Mouse (Mus musculus) CH12.LX (cell line): ENCODE results near the gene Cldn13. TPM values are rescaled to one million over a fixed set of nuclear protein-coding genes. Genes with fewer than 3 reads are reported as not detected.

Experiments used
- DNase-seq: peaks from one replicate; pipeline ENCODE4 v3.0.0-alpha.2; 2013; ENCODE audit errors: extremely low read depth
- H3K27ac ChIP-seq: 2 replicates; pipeline ENCODE4 v1.5.1; 2012; ENCODE audit warnings: low read depth, mild to moderate bottlenecking, control low read depth, moderate library complexity; ENCODE audit not compliant: insufficient read depth
- H3K27me3 ChIP-seq: replicated peaks from 2 replicates; pipeline ENCODE3; 2012; ENCODE audit warnings: inconsistent platforms
- H3K36me3 ChIP-seq, 2 experiments: replicated peaks in 1 of 2; 2 replicates each; pipeline versions ENCODE3 to v1.6.1; 2012; ENCODE audit warnings: inconsistent platforms in 1 of 2, low read length in 1 of 2, mild to moderate bottlenecking in 1 of 2, mixed read lengths in 1 of 2, moderate library complexity in 1 of 2; ENCODE audit not compliant: control insufficient read depth in 1 of 2, insufficient read depth in 1 of 2
- H3K4me1 ChIP-seq, 2 experiments: 2 replicates each; pipeline ENCODE4 v1.6.1; 2012; ENCODE audit warnings: inconsistent platforms in 1 of 2, moderate library complexity in 1 of 2; ENCODE audit not compliant: insufficient read depth in 2 of 2, control insufficient read depth in 1 of 2
- H3K4me2 ChIP-seq: 2 replicates; pipeline ENCODE4 v1.6.1; 2012; ENCODE audit warnings: low read depth, mild to moderate bottlenecking, control low read depth; ENCODE audit not compliant: poor library complexity, insufficient read depth, severe bottlenecking
- H3K4me3 ChIP-seq, 3 experiments: fragments of 150-350 bp in 1 of 3; sonication (generic) in 1 of 3; replicated peaks in 1 of 3; 2 replicates each; pipeline versions ENCODE3 to v1.5.1; 2011 to 2012; ENCODE audit warnings: low read depth in 2 of 3, low read length in 2 of 3, mild to moderate bottlenecking in 2 of 3, moderate library complexity in 2 of 3, control low read depth in 1 of 3, improper control_type of control experiment in 1 of 3, inconsistent platforms in 1 of 3, mixed read lengths in 1 of 3; ENCODE audit not compliant: poor library complexity in 1 of 3
- H3K79me2 ChIP-seq: replicated peaks from 2 replicates; pipeline ENCODE4 v1.6.1; 2012; ENCODE audit warnings: mild to moderate bottlenecking, moderate library complexity; ENCODE audit not compliant: control insufficient read depth, poor library complexity, insufficient read depth, severe bottlenecking; ENCODE audit errors: extremely low read depth
- H3K9ac ChIP-seq: 2 replicates; pipeline ENCODE4 v1.6.1; 2012; ENCODE audit warnings: low read depth, mild to moderate bottlenecking, control low read depth, moderate library complexity; ENCODE audit not compliant: insufficient read depth
- H3K9me3 ChIP-seq: replicated peaks from 2 replicates; pipeline ENCODE3; 2012; ENCODE audit warnings: low read length, inconsistent platforms, mixed read lengths
- CHD1 ChIP-seq: IDR thresholded peaks from 2 replicates; pipeline ENCODE4 v1.6.1; 2012; ENCODE audit warnings: low read depth, low read length, improper control_type of control experiment, inconsistent platforms
- CHD2 ChIP-seq: IDR thresholded peaks from 2 replicates; pipeline ENCODE4 v1.6.1; 2011; ENCODE audit warnings: low read length, improper control_type of control experiment
- CTCF ChIP-seq, 2 experiments: IDR thresholded peaks in 1 of 2; conservative IDR thresholded peaks in 1 of 2; 2 replicates each; pipeline ENCODE4 v1.5.1; 2011 to 2012; ENCODE audit warnings: low read depth in 2 of 2, low read length in 2 of 2, improper control_type of control experiment in 1 of 2, inconsistent platforms in 1 of 2, mild to moderate bottlenecking in 1 of 2, moderate library complexity in 1 of 2
- EP300 ChIP-seq: IDR thresholded peaks from 2 replicates; pipeline ENCODE4 v1.6.1; 2011; ENCODE audit warnings: low read length, improper control_type of control experiment
- ETS1 ChIP-seq: conservative IDR thresholded peaks from 2 replicates; pipeline ENCODE4 v1.6.1; 2012; ENCODE audit warnings: low read depth, mild to moderate bottlenecking, inconsistent platforms, low read length, improper control_type of control experiment, moderate library complexity
- JUN ChIP-seq: IDR thresholded peaks from 2 replicates; pipeline ENCODE4 v1.6.1; 2011; ENCODE audit warnings: low read depth, mild to moderate bottlenecking, low read length, improper control_type of control experiment, moderate library complexity; ENCODE audit not compliant: insufficient read depth
- MAX ChIP-seq: IDR thresholded peaks from 2 replicates; pipeline ENCODE4 v1.6.1; 2011; ENCODE audit warnings: low read length, improper control_type of control experiment
- MEF2A ChIP-seq: IDR thresholded peaks from 2 replicates; pipeline ENCODE4 v1.6.1; 2014; ENCODE audit warnings: low read depth, mild to moderate bottlenecking, inconsistent platforms, low read length, improper control_type of control experiment, borderline replicate concordance
- MYC ChIP-seq: IDR thresholded peaks from 2 replicates; pipeline ENCODE4 v1.6.1; 2011; ENCODE audit warnings: low read depth, mild to moderate bottlenecking, improper control_type of control experiment, low read length
- NELFE ChIP-seq: IDR thresholded peaks from 2 replicates; pipeline ENCODE4 v1.6.1; 2011; ENCODE audit warnings: low read depth, low read length, improper control_type of control experiment
- NRF1 ChIP-seq: IDR thresholded peaks from 2 replicates; pipeline ENCODE4 v1.6.1; 2014; ENCODE audit warnings: low read depth, mild to moderate bottlenecking, inconsistent platforms, low read length, improper control_type of control experiment, moderate library complexity
- POLR2A ChIP-seq: IDR thresholded peaks from 2 replicates; pipeline ENCODE4 v1.6.1; 2011; ENCODE audit warnings: low read depth, mild to moderate bottlenecking, improper control_type of control experiment, low read length
- RAD21 ChIP-seq: IDR thresholded peaks from 2 replicates; pipeline ENCODE4 v1.6.1; 2011; ENCODE audit warnings: low read depth, mild to moderate bottlenecking, low read length, improper control_type of control experiment, moderate library complexity
- SMC3 ChIP-seq: IDR thresholded peaks from 2 replicates; pipeline ENCODE4 v1.6.1; 2011; ENCODE audit warnings: low read depth, low read length, improper control_type of control experiment
- TCF12 ChIP-seq: IDR thresholded peaks from 2 replicates; pipeline ENCODE4 v1.6.1; 2014; ENCODE audit warnings: low read depth, mild to moderate bottlenecking, inconsistent platforms, low read length, improper control_type of control experiment
- UBTF ChIP-seq: IDR thresholded peaks from 2 replicates; pipeline ENCODE4 v1.6.1; 2012; ENCODE audit warnings: low read depth, mild to moderate bottlenecking, inconsistent platforms, low read length, improper control_type of control experiment, moderate library complexity
- USF1 ChIP-seq: IDR thresholded peaks from 2 replicates; pipeline ENCODE4 v1.6.1; 2014; ENCODE audit warnings: low read depth, mild to moderate bottlenecking, inconsistent platforms, low read length, improper control_type of control experiment
- ZMIZ1 ChIP-seq: IDR thresholded peaks from 2 replicates; pipeline ENCODE4 v1.6.1; 2012; ENCODE audit warnings: low read depth, mild to moderate bottlenecking, inconsistent platforms, low read length, improper control_type of control experiment
- ZNF384 ChIP-seq: IDR thresholded peaks from 2 replicates; pipeline ENCODE4 v1.6.1; 2012; ENCODE audit warnings: low read depth, low read length, improper control_type of control experiment, inconsistent platforms
- dilution Hi-C: fragments of 300-500 bp; cut with MboI; formaldehyde crosslinking; loops from 2 replicates; pipeline ENCODE4 v1.14.3; 2020; ENCODE audit warnings: low sequenced_read_pairs; ENCODE audit not compliant: extremely low pct_unique_long_range_greater_than_20kb, extremely low pct_ligation_motif_present
- in situ Hi-C: fragments of 300-500 bp; cut with MboI; formaldehyde crosslinking; loops from 3 replicates; pipeline ENCODE4 v1.14.3; 2019; ENCODE audit warnings: low sequenced_read_pairs, low pct_ligation_motif_present, low pct_unique_long_range_greater_than_20kb, mixed read lengths
- polyA plus RNA-seq: library from polyadenylated mRNA; unstranded; fragments of >175 nt; gene quantifications from 2 replicates; pipeline ENCODE4 v1.2.1, GENCODE M21; 2012; ENCODE audit warnings: low read depth; ENCODE audit not compliant: insufficient read length
- total RNA-seq, 2 experiments: library from RNA; depleted of rRNA; stranded (reverse); fragments of 300-350 nt in 1 of 2; fragments of >200 nt in 1 of 2; gene quantifications; 2 replicates each; pipeline ENCODE4 v1.2.3; 2012 to 2014

The Cldn13 gene
- total and polyA plus RNA-seq, 3 experiments: not detected

- Histone ChIP-seq H3K4me1 (no peaks in the 10 kb centered on the region), H3K4me2 (no peak overlapping the region), H3K9me3 (peaks cover 12% of the 10 kb centered on the region), H3K27ac (no peak overlapping the region), H3K9ac (no peak overlapping the region), H3K79me2 (no peaks in the 10 kb centered on the region), H3K27me3 (peaks cover 68% of the 10 kb centered on the region), H3K36me3 (no peaks in the 10 kb centered on the region), H3K4me3 (no peak overlapping the region)
- dilution Hi-C loops (no loop called here), in situ Hi-C loops (loop anchor here (25.0 kb wide), 2 partner anchors 177 to 198 kb away; partner anchors contain the start of gene Eln)
- TF ChIP-seq USF1: no peak
- TF ChIP-seq ZNF384: no peak
- TF ChIP-seq UBTF: no peak
- no peak for TF ChIP-seq POLR2A
- TF ChIP-seq CHD1: no peak
- TF ChIP-seq NRF1: no peak
- no peak for TF ChIP-seq MAX
- no peak for TF ChIP-seq CTCF (conservative IDR thresholded peaks at IDR 0.05 in 1 of 2, IDR thresholded peaks at IDR 0.05 in 1 of 2; ENCODE audit: low read depth in 2 of 2, low read length in 2 of 2)
- no peak for TF ChIP-seq JUN
- TF ChIP-seq NELFE: no peak
- TF ChIP-seq RAD21: no peak
- TF ChIP-seq MYC: no peak
- no peak for TF ChIP-seq EP300
- TF ChIP-seq ETS1: no peak
- no peak for TF ChIP-seq TCF12
- no peak for TF ChIP-seq CHD2
- no peak for DNase-seq
Observed at GRCm38 (mm10) chr5:134914510-134914909, 816 bp downstream of the Cldn13 start.

GRCm38 (mm10) chr5:134913753-134914152 lies 1.6 kb downstream of the Cldn13 start:
- TF ChIP-seq SMC3: no peak
- no peak for TF ChIP-seq ZNF384
- TF ChIP-seq ZMIZ1: no peak
- no peak for TF ChIP-seq MEF2A
- no peak for TF ChIP-seq CHD2
- H3K4me1 ChIP-seq: no peaks in the 10 kb centered on the region
- no peaks in the 10 kb centered on the region for H3K36me3 ChIP-seq
- no peak overlapping the region for H3K9ac ChIP-seq
- no peak overlapping the region for H3K27ac ChIP-seq
- H3K79me2 ChIP-seq: no peaks in the 10 kb centered on the region
- in situ Hi-C loops: loop anchor here (25.0 kb wide), 2 partner anchors 176 to 199 kb away; partner anchors contain the start of gene Eln
- dilution Hi-C loops: no loop called here
- H3K4me2 ChIP-seq: no peak overlapping the region
- H3K4me3 ChIP-seq: no peak overlapping the region
- H3K27me3 ChIP-seq: peaks cover 70% of the 10 kb centered on the region
- H3K9me3 ChIP-seq: peaks cover 12% of the 10 kb centered on the region
- DNase-seq: no peak
